Mouse (Mus musculus) hindbrain, embryonic 12.5 days (tissue): ENCODE data around the gene Adgrf1. TPM values are rescaled to one million over a fixed set of nuclear protein-coding genes. Genes with fewer than 3 reads are reported as not detected.

Source experiments
- ATAC-seq: fragments of 200-750 bp; cut with Nextera tagmentation; 2 replicates; pipeline ENCODE4 v1.8.0; 2017; ENCODE audit warnings: moderate TSS enrichment; ENCODE audit not compliant: low FRiP score
- H3K27ac ChIP-seq: fragments of 300-500 bp; sonication (generic); 2 replicates; pipeline ENCODE4 v1.5.1; 2016; ENCODE audit warnings: mild to moderate bottlenecking
- H3K27me3 ChIP-seq: fragments of 300-500 bp; sonication (generic); 2 replicates; pipeline ENCODE4 v1.6.1; 2016; ENCODE audit warnings: mild to moderate bottlenecking
- H3K36me3 ChIP-seq: fragments of 300-500 bp; sonication (generic); 2 replicates; pipeline ENCODE4 v1.6.1; 2016; ENCODE audit warnings: mild to moderate bottlenecking
- H3K4me1 ChIP-seq: fragments of 300-500 bp; sonication (generic); 2 replicates; pipeline ENCODE4 v1.6.1; 2016
- H3K4me2 ChIP-seq: fragments of 300-500 bp; sonication (generic); replicated peaks from 2 replicates; pipeline ENCODE4 v1.6.1; 2016; ENCODE audit warnings: mild to moderate bottlenecking
- H3K4me3 ChIP-seq: fragments of 300-500 bp; sonication (generic); 2 replicates; pipeline ENCODE4 v1.5.1; 2016; ENCODE audit warnings: mild to moderate bottlenecking
- H3K9ac ChIP-seq: fragments of 300-500 bp; sonication (generic); 2 replicates; pipeline ENCODE4 v1.6.1; 2016; ENCODE audit warnings: mild to moderate bottlenecking, moderate library complexity
- H3K9me3 ChIP-seq: fragments of 300-500 bp; sonication (generic); replicated peaks from 2 replicates; pipeline ENCODE4 v1.6.1; 2016; ENCODE audit warnings: mild to moderate bottlenecking
- whole genome bisulfite sequencing: fragments of 180-500 bp; shearing (Covaris S2); methylation state at CpG from one replicate; pipeline ENCODE4 v1.1.7; 2016; 5-methylcytosine and 5-hydroxymethylcytosine counted together
- polyA plus RNA-seq: library from polyadenylated mRNA; unstranded; fragments of >200 nt; fragmentation: Nextera tagmentation; extraction: Ambion mirVana; gene quantifications from 2 replicates; pipeline ENCODE4 v1.2.1, GENCODE M21; 2016

Gene Adgrf1
- polyA plus RNA-seq, result not detected in 2 replicates

- 73% methylated on average over 6 of the region's 6 CpGs for WGBS
- ATAC-seq, result no peak
- Histone ChIP-seq H3K36me3 (no peaks in the 10 kb centered on the region), H3K4me1 (no peaks in the 10 kb centered on the region), H3K9me3 (no peaks in the 10 kb centered on the region), H3K4me3 (no peak within 1 kb of the TSS), H3K27me3 (no peaks in the 10 kb centered on the region), H3K27ac (no peak within 1 kb of the TSS), H3K9ac (no peak within 1 kb of the TSS), H3K4me2 (no peak within 1 kb of the TSS)
Measured at GRCm38 (mm10) chr17:43270161-43270560, at the start of gene Adgrf1. Gene Adgrf1 (plus strand): TSS chr17:43270329.

GRCm38 (mm10) chr17:43226101-43226500, 44.0 kb upstream of the Adgrf1 start:
- Histone ChIP-seq H3K4me1 (peaks cover 4% of the 10 kb centered on the region; the same call in 1 of the 2 replicates), H3K4me3 (no peak overlapping the region), H3K4me2 (no peak overlapping the region), H3K27ac (no peak overlapping the region), H3K27me3 (no peaks in the 10 kb centered on the region), H3K9me3 (no peaks in the 10 kb centered on the region), H3K9ac (no peak overlapping the region), H3K36me3 (no peaks in the 10 kb centered on the region)
- ATAC-seq, result no peak
- 90% methylated on average over 6 of the region's 6 CpGs for WGBS

- Histone ChIP-seq H3K9ac (no peak overlapping the region), H3K4me3 (no peak overlapping the region), H3K4me2 (peak overlapping the region; percentile 31; the same call in 1 of the 2 replicates), H3K36me3 (no peaks in the 10 kb centered on the region), H3K9me3 (no peaks in the 10 kb centered on the region), H3K4me1 (peaks cover 4% of the 10 kb centered on the region; the same call in 1 of the 2 replicates), H3K27ac (no peak overlapping the region), H3K27me3 (no peaks in the 10 kb centered on the region)
- 46% methylated on average over 12 of the region's 12 CpGs for WGBS
- peak; percentile 81 for ATAC-seq
Measured at GRCm38 (mm10) chr17:43229621-43230513, 40.3 kb upstream of the Adgrf1 start.

GRCm38 (mm10) chr17:43230821-43231220, 39.3 kb upstream of the Adgrf1 start:
- H3K4me2 ChIP-seq, result no peak overlapping the region
- H3K4me1 ChIP-seq, result peaks cover 4% of the 10 kb centered on the region; the same call in 1 of the 2 replicates
- H3K4me3 ChIP-seq, result no peak overlapping the region
- H3K27me3 ChIP-seq, result no peaks in the 10 kb centered on the region
- no peaks in the 10 kb centered on the region for H3K36me3 ChIP-seq
- H3K9ac ChIP-seq, result no peak overlapping the region
- no peak overlapping the region for H3K27ac ChIP-seq
- no peak for ATAC-seq
- no peaks in the 10 kb centered on the region for H3K9me3 ChIP-seq
- 75% methylated on average over 7 of the region's 7 CpGs for WGBS

GRCm38 (mm10) chr17:43232769-43233168, 37.4 kb upstream of the Adgrf1 start:
- Histone ChIP-seq H3K27me3 (no peaks in the 10 kb centered on the region), H3K27ac (no peak overlapping the region), H3K4me1 (peaks cover 4% of the 10 kb centered on the region; the same call in 1 of the 2 replicates), H3K36me3 (no peaks in the 10 kb centered on the region), H3K9ac (no peak overlapping the region), H3K9me3 (no peaks in the 10 kb centered on the region), H3K4me3 (no peak overlapping the region), H3K4me2 (no peak overlapping the region)
- ATAC-seq, result no peak
- 65% methylated on average over 6 of the region's 6 CpGs for WGBS

- Histone ChIP-seq H3K27me3 (no peaks in the 10 kb centered on the region), H3K4me3 (no peak overlapping the region), H3K4me2 (no peak overlapping the region), H3K4me1 (peaks cover 3% of the 10 kb centered on the region; the same call in 1 of the 2 replicates), H3K36me3 (no peaks in the 10 kb centered on the region), H3K9ac (no peak overlapping the region), H3K27ac (no peak overlapping the region), H3K9me3 (no peaks in the 10 kb centered on the region)
- ATAC-seq, result no peak
- WGBS, result 85% methylated on average over 14 of the region's 14 CpGs
Measured at GRCm38 (mm10) chr17:43236656-43237250, 33.4 kb upstream of the Adgrf1 start.

- Histone ChIP-seq H3K9me3 (no peaks in the 10 kb centered on the region), H3K4me1 (peaks cover 3% of the 10 kb centered on the region; the same call in 1 of the 2 replicates), H3K4me2 (no peak overlapping the region), H3K27ac (no peak overlapping the region), H3K9ac (no peak overlapping the region), H3K27me3 (no peaks in the 10 kb centered on the region), H3K4me3 (no peak overlapping the region), H3K36me3 (no peaks in the 10 kb centered on the region)
- 83% methylated on average over 6 of the region's 6 CpGs for WGBS
- ATAC-seq, result no peak
Measured at GRCm38 (mm10) chr17:43239035-43239434, 31.1 kb upstream of the Adgrf1 start.

GRCm38 (mm10) chr17:43241134-43241533, 29.0 kb upstream of the Adgrf1 start:
- H3K4me2 ChIP-seq, result no peak overlapping the region
- H3K27me3 ChIP-seq, result no peaks in the 10 kb centered on the region
- no peaks in the 10 kb centered on the region for H3K36me3 ChIP-seq
- no peaks in the 10 kb centered on the region for H3K9me3 ChIP-seq
- no peak overlapping the region for H3K9ac ChIP-seq
- peak; percentile 75; the same call in 1 of the 2 replicates for ATAC-seq
- WGBS, result 56% methylated on average over 10 of the region's 10 CpGs
- H3K4me1 ChIP-seq, result peaks cover 3% of the 10 kb centered on the region; the same call in 1 of the 2 replicates
- no peak overlapping the region for H3K27ac ChIP-seq
- H3K4me3 ChIP-seq, result no peak overlapping the region

- Histone ChIP-seq H3K4me3 (no peak overlapping the region), H3K27ac (no peak overlapping the region), H3K36me3 (no peaks in the 10 kb centered on the region), H3K4me1 (peaks cover 3% of the 10 kb centered on the region; the same call in 1 of the 2 replicates), H3K9ac (no peak overlapping the region), H3K9me3 (no peaks in the 10 kb centered on the region), H3K27me3 (no peaks in the 10 kb centered on the region), H3K4me2 (no peak overlapping the region)
- WGBS, result 80% methylated on average over 3 of the region's 3 CpGs
- no peak for ATAC-seq
Measured at GRCm38 (mm10) chr17:43242609-43243008, 27.5 kb upstream of the Adgrf1 start.

GRCm38 (mm10) chr17:43245364-43245763, 24.8 kb upstream of the Adgrf1 start:
- no peaks in the 10 kb centered on the region for H3K27me3 ChIP-seq
- H3K27ac ChIP-seq, result no peak overlapping the region
- H3K36me3 ChIP-seq, result no peaks in the 10 kb centered on the region
- no peak overlapping the region for H3K4me2 ChIP-seq
- H3K4me3 ChIP-seq, result no peak overlapping the region
- ATAC-seq, result no peak
- no peaks in the 10 kb centered on the region for H3K9me3 ChIP-seq
- peaks cover 3% of the 10 kb centered on the region; the same call in 1 of the 2 replicates for H3K4me1 ChIP-seq
- no peak overlapping the region for H3K9ac ChIP-seq
- WGBS, result 85% methylated on average over 6 of the region's 6 CpGs

- no peak overlapping the region for H3K4me3 ChIP-seq
- no peak overlapping the region for H3K4me2 ChIP-seq
- H3K9ac ChIP-seq, result no peak overlapping the region
- no peaks in the 10 kb centered on the region for H3K36me3 ChIP-seq
- ATAC-seq, result no peak
- H3K4me1 ChIP-seq, result no peaks in the 10 kb centered on the region
- WGBS, result 97% methylated on average over 3 of the region's 3 CpGs
- no peaks in the 10 kb centered on the region for H3K27me3 ChIP-seq
- no peaks in the 10 kb centered on the region for H3K9me3 ChIP-seq
- H3K27ac ChIP-seq, result no peak overlapping the region
Measured at GRCm38 (mm10) chr17:43247245-43247644, 22.9 kb upstream of the Adgrf1 start.

- WGBS, result 50% methylated on average over 3 of the region's 3 CpGs
- H3K4me1 ChIP-seq, result no peaks in the 10 kb centered on the region
- no peak overlapping the region for H3K4me3 ChIP-seq
- no peak overlapping the region for H3K27ac ChIP-seq
- H3K9me3 ChIP-seq, result no peaks in the 10 kb centered on the region
- ATAC-seq, result no peak
- no peak overlapping the region for H3K4me2 ChIP-seq
- no peaks in the 10 kb centered on the region for H3K36me3 ChIP-seq
- no peaks in the 10 kb centered on the region for H3K27me3 ChIP-seq
- no peak overlapping the region for H3K9ac ChIP-seq
Measured at GRCm38 (mm10) chr17:43249645-43250044, 20.5 kb upstream of the Adgrf1 start.
